Mouse (Mus musculus): ENCODE results near the gene Zfp691. TPM values are rescaled to one million over a fixed set of nuclear protein-coding genes. Genes with fewer than 3 reads are reported as not detected.

Zfp691 gene
- polyA plus RNA-seq, 1 experiment from 2014 or later, result 8.1 TPM

GRCm38 (mm10) chr4:119138776-119139175 lies 35.2 kb downstream of the Zfp691 start:
- H3K36me3 ChIP-seq, result peaks cover 39% of the 10 kb centered on the region
- peak overlapping the region; percentile 33; the same call in 1 of the 2 replicates for H3K4me2 ChIP-seq (replicated peaks)
- H3K9me3 ChIP-seq (replicated peaks), result no peaks in the 10 kb centered on the region
- no peak for ATAC-seq (ENCODE audit: insufficient number of reproducible peaks, low FRiP score, low TSS enrichment, low read depth)
- H3K27me3 ChIP-seq, result no peaks in the 10 kb centered on the region
- 59% methylated on average over 8 of the region's 8 CpGs for WGBS
- no peak overlapping the region for H3K4me3 ChIP-seq (replicated peaks)
- peaks cover 10% of the 10 kb centered on the region; the same call in 1 of the 2 replicates for H3K4me1 ChIP-seq
- H3K27ac ChIP-seq (replicated peaks), result no peak overlapping the region
- no peak overlapping the region for H3K9ac ChIP-seq

- peaks cover 10% of the 10 kb centered on the region; the same call in 1 of the 2 replicates for H3K4me1 ChIP-seq
- H3K27me3 ChIP-seq, result no peaks in the 10 kb centered on the region
- no peaks in the 10 kb centered on the region for H3K9me3 ChIP-seq (replicated peaks)
- 0 out of 2 replicates have a peak overlapping the region, but pooled peaks have one; percentile 16 for H3K4me3 ChIP-seq (replicated peaks)
- peak; percentile 76 for ATAC-seq (ENCODE audit: insufficient number of reproducible peaks, low FRiP score, low TSS enrichment, low read depth)
- 19% methylated on average over 18 of the region's 18 CpGs for WGBS
- H3K4me2 ChIP-seq (replicated peaks), result peak overlapping the region; percentile 33
- no peak overlapping the region for H3K27ac ChIP-seq (replicated peaks)
- H3K9ac ChIP-seq, result no peak overlapping the region
- peaks cover 45% of the 10 kb centered on the region for H3K36me3 ChIP-seq
Observed at GRCm38 (mm10) chr4:119138171-119138570, 35.8 kb downstream of the Zfp691 start.

- Histone ChIP-seq H3K27me3 (no peaks in the 10 kb centered on the region), H3K4me2 (replicated peaks) (no peak overlapping the region), H3K36me3 (peaks cover 54% of the 10 kb centered on the region), H3K4me3 (replicated peaks) (no peak overlapping the region), H3K4me1 (peaks cover 10% of the 10 kb centered on the region; the same call in 1 of the 2 replicates), H3K27ac (replicated peaks) (peak overlapping the region; percentile 6; the same call in 1 of the 2 replicates), H3K9me3 (replicated peaks) (no peaks in the 10 kb centered on the region), H3K9ac (no peak overlapping the region)
- WGBS, result 70% methylated on average over 8 of the region's 8 CpGs
- no peak for ATAC-seq (ENCODE audit: insufficient number of reproducible peaks, low FRiP score, low TSS enrichment, low read depth)
Observed at GRCm38 (mm10) chr4:119137313-119137712, 36.7 kb downstream of the Zfp691 start.

- 90% methylated on average over 13 of the region's 13 CpGs for WGBS
- no peak overlapping the region for H3K9ac ChIP-seq
- ATAC-seq (ENCODE audit: insufficient number of reproducible peaks, low FRiP score, low TSS enrichment, low read depth), result no peak
- H3K9me3 ChIP-seq (replicated peaks), result no peaks in the 10 kb centered on the region
- no peak overlapping the region for H3K27ac ChIP-seq (replicated peaks)
- no peaks in the 10 kb centered on the region for H3K27me3 ChIP-seq
- no peak overlapping the region for H3K4me3 ChIP-seq (replicated peaks)
- no peak overlapping the region for H3K4me2 ChIP-seq (replicated peaks)
- peaks cover 72% of the 10 kb centered on the region for H3K36me3 ChIP-seq
- peaks cover 10% of the 10 kb centered on the region for H3K4me1 ChIP-seq
Observed at GRCm38 (mm10) chr4:119133860-119134259, 40.1 kb downstream of the Zfp691 start.

- WGBS, result 85% methylated on average over 13 of the region's 13 CpGs
- Histone ChIP-seq H3K27me3 (no peaks in the 10 kb centered on the region), H3K27ac (replicated peaks) (no peak overlapping the region), H3K9ac (no peak overlapping the region), H3K4me3 (replicated peaks) (no peak overlapping the region), H3K36me3 (peaks cover 76% of the 10 kb centered on the region), H3K9me3 (replicated peaks) (no peaks in the 10 kb centered on the region), H3K4me1 (peaks cover 8% of the 10 kb centered on the region), H3K4me2 (replicated peaks) (no peak overlapping the region)
- ATAC-seq (ENCODE audit: insufficient number of reproducible peaks, low FRiP score, low TSS enrichment, low read depth), result no peak
Observed at GRCm38 (mm10) chr4:119133306-119133705, 40.7 kb downstream of the Zfp691 start.

- 76% methylated on average over 8 of the region's 8 CpGs for WGBS
- Histone ChIP-seq H3K9me3 (replicated peaks) (no peaks in the 10 kb centered on the region), H3K4me2 (replicated peaks) (no peak overlapping the region), H3K27ac (replicated peaks) (no peak overlapping the region), H3K36me3 (peaks cover 74% of the 10 kb centered on the region), H3K4me3 (replicated peaks) (no peak overlapping the region), H3K9ac (no peak overlapping the region), H3K27me3 (no peaks in the 10 kb centered on the region), H3K4me1 (peaks cover 9% of the 10 kb centered on the region; the same call in 1 of the 2 replicates)
- ATAC-seq (ENCODE audit: insufficient number of reproducible peaks, low FRiP score, low TSS enrichment, low read depth), result no peak
Observed at GRCm38 (mm10) chr4:119131189-119131910, 42.6 kb downstream of the Zfp691 start.

GRCm38 (mm10) chr4:119129096-119129495 lies 44.9 kb downstream of the Zfp691 start:
- no peak for ATAC-seq (ENCODE audit: insufficient number of reproducible peaks, low FRiP score, low TSS enrichment, low read depth)
- Histone ChIP-seq H3K27ac (replicated peaks) (no peak overlapping the region), H3K36me3 (peaks cover 66% of the 10 kb centered on the region)

GRCm38 (mm10) chr4:119128547-119128946 lies 45.4 kb downstream of the Zfp691 start:
- Histone ChIP-seq H3K27me3 (no peaks in the 10 kb centered on the region), H3K36me3 (peaks cover 66% of the 10 kb centered on the region), H3K9me3 (replicated peaks) (no peaks in the 10 kb centered on the region), H3K4me2 (replicated peaks) (no peak overlapping the region), H3K9ac (no peak overlapping the region), H3K4me3 (replicated peaks) (no peak overlapping the region), H3K4me1 (peaks cover 22% of the 10 kb centered on the region; the same call in 1 of the 2 replicates), H3K27ac (replicated peaks) (no peak overlapping the region)
- ATAC-seq (ENCODE audit: insufficient number of reproducible peaks, low FRiP score, low TSS enrichment, low read depth), result 0 out of 2 replicates have a peak, but pooled peaks have one; percentile 9
- 76% methylated on average over 7 of the region's 7 CpGs for WGBS

More at GRCm38 (mm10) chr4:119129096-119129495, 44.9 kb downstream of the Zfp691 start:
- Histone ChIP-seq H3K27me3 (no peaks in the 10 kb centered on the region), H3K4me1 (peaks cover 22% of the 10 kb centered on the region; the same call in 1 of the 2 replicates), H3K9me3 (replicated peaks) (no peaks in the 10 kb centered on the region), H3K4me2 (replicated peaks) (no peak overlapping the region), H3K9ac (no peak overlapping the region), H3K4me3 (replicated peaks) (no peak overlapping the region)
- 57% methylated on average over 1 of the region's 1 CpGs for WGBS

GRCm38 (mm10) chr4:119127229-119127628 lies 46.8 kb downstream of the Zfp691 start:
- WGBS, result 75% methylated on average over 6 of the region's 6 CpGs
- Histone ChIP-seq H3K4me3 (replicated peaks) (no peak overlapping the region), H3K9ac (no peak overlapping the region), H3K4me1 (peaks cover 22% of the 10 kb centered on the region; the same call in 1 of the 2 replicates), H3K27me3 (no peaks in the 10 kb centered on the region), H3K27ac (replicated peaks) (0 out of 2 replicates have a peak overlapping the region, but pooled peaks have one; percentile 34), H3K36me3 (peaks cover 61% of the 10 kb centered on the region), H3K9me3 (replicated peaks) (no peaks in the 10 kb centered on the region), H3K4me2 (replicated peaks) (no peak overlapping the region)
- no peak for ATAC-seq (ENCODE audit: insufficient number of reproducible peaks, low FRiP score, low TSS enrichment, low read depth)

- ATAC-seq (ENCODE audit: insufficient number of reproducible peaks, low FRiP score, low TSS enrichment, low read depth), result no peak
- no peak overlapping the region for H3K27ac ChIP-seq (replicated peaks)
- H3K9ac ChIP-seq, result no peak overlapping the region
- H3K4me3 ChIP-seq (replicated peaks), result no peak overlapping the region
- H3K4me2 ChIP-seq (replicated peaks), result no peak overlapping the region
- H3K36me3 ChIP-seq, result peaks cover 61% of the 10 kb centered on the region
- H3K4me1 ChIP-seq, result peaks cover 34% of the 10 kb centered on the region
- no peaks in the 10 kb centered on the region for H3K9me3 ChIP-seq (replicated peaks)
- 70% methylated on average over 9 of the region's 9 CpGs for WGBS
- H3K27me3 ChIP-seq, result no peaks in the 10 kb centered on the region
Observed at GRCm38 (mm10) chr4:119125577-119126270, 48.3 kb downstream of the Zfp691 start.

- peaks cover 37% of the 10 kb centered on the region for H3K4me1 ChIP-seq
- no peak overlapping the region for H3K4me3 ChIP-seq (replicated peaks)
- H3K9ac ChIP-seq, result no peak overlapping the region
- ATAC-seq (ENCODE audit: insufficient number of reproducible peaks, low FRiP score, low TSS enrichment, low read depth), result no peak
- WGBS, result 58% methylated on average over 2 of the region's 2 CpGs
- H3K4me2 ChIP-seq (replicated peaks), result no peak overlapping the region
- no peaks in the 10 kb centered on the region for H3K9me3 ChIP-seq (replicated peaks)
- H3K36me3 ChIP-seq, result peaks cover 62% of the 10 kb centered on the region
- H3K27ac ChIP-seq (replicated peaks), result no peak overlapping the region
- H3K27me3 ChIP-seq, result no peaks in the 10 kb centered on the region
Observed at GRCm38 (mm10) chr4:119124771-119125273, 49.2 kb downstream of the Zfp691 start.
